In the genomic region with DNA sequence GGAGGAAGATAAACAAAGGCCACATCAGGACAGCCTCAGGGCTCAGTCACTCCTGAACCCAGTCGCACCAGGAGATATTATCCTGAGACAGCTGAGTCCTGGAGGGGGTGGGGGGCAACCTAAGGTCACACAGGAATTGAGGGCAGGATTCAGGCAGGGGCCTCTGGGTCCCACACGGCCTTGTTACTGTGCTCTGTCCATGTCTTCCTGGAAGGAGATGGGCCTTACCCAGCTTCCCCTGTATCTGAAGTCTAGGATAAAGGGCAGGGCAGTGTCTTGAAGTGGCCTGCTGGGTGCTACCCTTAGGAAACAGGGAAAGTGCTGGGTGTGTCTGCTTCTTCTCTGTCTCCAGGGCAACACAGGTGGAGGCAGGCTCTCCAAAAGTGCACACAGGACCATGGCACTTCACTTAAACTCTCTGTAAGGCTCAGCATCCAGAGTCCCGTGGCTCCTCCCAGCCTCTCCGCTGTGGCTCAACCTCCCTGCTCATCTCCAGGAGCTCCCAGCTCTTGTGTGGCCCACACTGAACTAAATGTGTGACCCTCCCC, we compare ENCODE assay signal across 19 mouse cellular contexts. TPM values are rescaled to one million over a fixed set of nuclear protein-coding genes. Genes with fewer than 3 reads are reported as not detected.
DNase-seq lines count a peak whose midpoint lies in the region; ATAC-seq and TF ChIP-seq lines count a peak whose summit lies in the region.
"Had no signal": no experiment of that assay in that cellular context is flagged by ENCODE, and none has a peak within 500 bp of the region (broad histone marks: within the 10 kb centered on the region; RNA-seq: fewer than 3 reads in every experiment).

No protein-coding gene starts in this region.

- whole genome bisulfite sequencing in lung, postnatal 0 days: 51% methylated on average over 4 of the region's 4 CpGs
- 40% methylated on average over 4 of the region's 4 CpGs for WGBS in lung, adult 2 months
- 56% methylated on average over 4 of the region's 4 CpGs for WGBS in hindbrain, embryonic 14.5 days

- H3K4me3 ChIP-seq in gastrocnemius, adult 2 months: no peak overlapping the region
- no peak overlapping the region for H3K4me3 ChIP-seq in lung, postnatal 0 days (ENCODE audit: low read depth, low read length)
- no peak overlapping the region for H3K4me3 ChIP-seq in lung, adult 2 months (replicated peaks; ENCODE audit: extremely low read depth, low read depth, low read length)
- H3K4me3 ChIP-seq in hindbrain, embryonic 14.5 days (replicated peaks; ENCODE audit: low read length): no peak overlapping the region
- H3K4me3 ChIP-seq: liver, embryonic 15.5 days; megakaryocyte, embryonic 14.5 days had no signal

- H3K27ac ChIP-seq in gastrocnemius, adult 2 months: peak overlapping the region; percentile 87
- peak overlapping the region; percentile 26 for H3K27ac ChIP-seq in lung, postnatal 0 days (ENCODE audit: low read length)
- H3K27ac ChIP-seq in hindbrain, embryonic 14.5 days: peak overlapping the region; percentile 74; the same call in 1 of the 2 replicates
- H3K27ac ChIP-seq: liver, embryonic 15.5 days had no signal

- ATAC-seq in lung, postnatal 0 days: peak; percentile 18
- no peak for ATAC-seq in hindbrain, embryonic 14.5 days (ENCODE audit: low FRiP score)
- ATAC-seq: forebrain, embryonic 16.5 days; intestine, embryonic 16.5 days had no signal

- H3K4me1 ChIP-seq in lung, postnatal 0 days (ENCODE audit: insufficient read depth, low read depth, low read length): peaks cover 18% of the 10 kb centered on the region; the same call in 1 of the 2 replicates
- peaks cover 43% of the 10 kb centered on the region for H3K4me1 ChIP-seq in lung, adult 2 months (ENCODE audit: control insufficient read depth, insufficient read depth, low read length)
- peaks cover 61% of the 10 kb centered on the region for H3K4me1 ChIP-seq in hindbrain, embryonic 14.5 days (replicated peaks; ENCODE audit: control insufficient read depth, insufficient read depth, low read length)

- no peaks in the 10 kb centered on the region for H3K36me3 ChIP-seq in lung, postnatal 0 days (ENCODE audit: insufficient read depth, low read length)
- no peaks in the 10 kb centered on the region for H3K36me3 ChIP-seq in hindbrain, embryonic 14.5 days (replicated peaks; ENCODE audit: control insufficient read depth, insufficient read depth)
- H3K36me3 ChIP-seq: liver, embryonic 15.5 days had no signal

- H3K4me2 ChIP-seq in lung, postnatal 0 days (replicated peaks; ENCODE audit: low read depth, low read length): no peak overlapping the region
- H3K4me2 ChIP-seq in hindbrain, embryonic 14.5 days (replicated peaks): no peak overlapping the region
- H3K4me2 ChIP-seq: liver, embryonic 15.5 days had no signal

- H3K9me3 ChIP-seq in lung, postnatal 0 days (ENCODE audit: low read length): no peaks in the 10 kb centered on the region
- H3K9me3 ChIP-seq in hindbrain, embryonic 14.5 days (ENCODE audit: control insufficient read depth, low read length): no peaks in the 10 kb centered on the region
- H3K9me3 ChIP-seq: liver, embryonic 15.5 days; megakaryocyte, embryonic 14.5 days had no signal

- no peak overlapping the region for H3K9ac ChIP-seq in lung, postnatal 0 days (replicated peaks; ENCODE audit: low read depth)
- H3K9ac ChIP-seq in hindbrain, embryonic 14.5 days: no peak overlapping the region; the same call in 1 of the 2 replicates
- H3K9ac ChIP-seq: liver, embryonic 15.5 days had no signal

- no peak for TF ChIP-seq POLR2A in lung, adult 2 months (IDR thresholded peaks at IDR 0.05; ENCODE audit: borderline replicate concordance, extremely low read depth, low read depth, low read length)

- no peaks in the 10 kb centered on the region for H3K27me3 ChIP-seq in lung, postnatal 0 days (replicated peaks; ENCODE audit: insufficient read depth, low read length)
- no peaks in the 10 kb centered on the region for H3K27me3 ChIP-seq in hindbrain, embryonic 14.5 days (ENCODE audit: control insufficient read depth, insufficient read depth, low read length)

- no peak for TF ChIP-seq CTCF in gastrocnemius, adult 2 months (IDR thresholded peaks at IDR 0.05)
- no peak for TF ChIP-seq CTCF in lung, postnatal 0 days (IDR thresholded peaks at IDR 0.05)
- no peak for TF ChIP-seq CTCF in lung, adult 2 months (IDR thresholded peaks at IDR 0.05; ENCODE audit: insufficient read depth, low read length)

- intact Hi-C loops in gastrocnemius, adult 2 months (cut with DNase I): no loop called here

- TF ChIP-seq EP300 in lung, postnatal 0 days (IDR thresholded peaks at IDR 0.05): no peak

- DNase-seq in gastrocnemius, adult 2 months: no peak
- no peak for DNase-seq in gastrocnemius, postnatal 25 days
- DNase-seq in lung, postnatal 0 days (ENCODE audit: low spot score): peak; percentile 61
- no peak for DNase-seq in lung, adult 2 months
- peak; percentile 40 for DNase-seq in ES-CJ7 (ENCODE audit: low read depth, low spot score)
- DNase-seq in hindbrain, embryonic 14.5 days (ENCODE audit: low spot score): no peak
- DNase-seq in urinary bladder, postnatal 36 days (ENCODE audit: low spot score in 2 of 2): no peak
- DNase-seq: adrenal gland, postnatal 14 days; cerebellum, postnatal 36 days; gastrocnemius, postnatal 10 days; heart, postnatal 10 days; layer of hippocampus, adult 9-11 months; left cerebral cortex, postnatal 4 days; thymus, postnatal 36 days had no signal

RNA-seq across cellular contexts. Expression of a gene that starts 12.0 kb away (rescaled TPM):
- 1 to 10 TPM; 6.7 to 8.7 TPM for total RNA-seq in gastrocnemius, adult 2 months (2021)
- 1 to 10 TPM; 5.1 to 6.5 TPM for total RNA-seq in gastrocnemius, postnatal 25 days (2021)
- 13.9 and 15.8 TPM in 2 replicates for polyA plus RNA-seq in lung, postnatal 0 days (2015; fragmentation: Nextera tagmentation; extraction: Ambion mirVana)
- polyA plus RNA-seq in lung, adult 2 months (2012; rRNA removed): 48.8 and 51.9 TPM in 2 replicates
- 35.8 and 38.5 TPM in 2 replicates for polyA plus RNA-seq in hindbrain, embryonic 14.5 days (2014; fragmentation: Nextera tagmentation; extraction: Ambion mirVana)
- total RNA-seq: MEL had no signal

Comparison
In these comparisons a context has a peak if more than half of its experiments do, and no peak if none do; other contexts are left out.
1. DNase-seq: peak in lung, postnatal 0 days (single experiment) and ES-CJ7 (single experiment); none in gastrocnemius, adult 2 months (single experiment), gastrocnemius, postnatal 25 days (single experiment), lung, adult 2 months (single experiment), hindbrain, embryonic 14.5 days (single experiment) and urinary bladder, postnatal 36 days (0 of 2).
2. H3K27ac ChIP-seq: peak in every context shown above with its lines; median percentile 87 in gastrocnemius, adult 2 months; 74 in hindbrain, embryonic 14.5 days; 26 in lung, postnatal 0 days.